Mouse (Mus musculus) adrenal gland, adult 2 months (tissue): Measurements from ENCODE around the gene Angptl8. TPM values are rescaled to one million over a fixed set of nuclear protein-coding genes. Genes with fewer than 3 reads are reported as not detected.

Source experiments
- microRNA-seq, 2 experiments: library from miRNA; unstranded; fragments of <30 nt; microRNA quantifications; one replicate each; pipeline ENCODE4 v1.2.0; 2021
- polyA plus RNA-seq: library from polyadenylated mRNA; depleted of rRNA; stranded (reverse); fragments of >200 nt; gene quantifications from 2 replicates; pipeline ENCODE4 v1.2.3, GENCODE M21; 2012; rRNA removed
- total RNA-seq, 2 experiments: library from RNA; stranded (reverse); gene quantifications; 2 replicates each; pipeline ENCODE4 v1.2.3; 2021

The Angptl8 gene
- total and polyA plus RNA-seq, 3 experiments = 8.1 to 26.5 (median 8.7) TPM

Small RNAs within 50 kb of the gene (microRNA-seq; reads per million reads assigned to microRNA genes)
- 2.5 to 7.2 reads per million in 2 experiments for gene Mir7083

Other genes with a start within 250 kb of the Angptl8 start
- gene Timm29, start 242.8 kb upstream of the Angptl8 start, total RNA-seq = 10 to 100 TPM; 55.2 to 62.3 TPM
- gene Timm29, start 242.8 kb upstream of the Angptl8 start, polyA plus RNA-seq = 60.1 and 62.2 TPM in 2 replicates
- gene Yipf2, start 242.7 kb upstream of the Angptl8 start, total RNA-seq = 10 to 100 TPM; 26.5 to 36.1 TPM
- 58.5 and 67.4 TPM in 2 replicates for gene Yipf2, start 242.7 kb upstream of the Angptl8 start, polyA plus RNA-seq
- gene Smarca4, start 219.3 kb upstream of the Angptl8 start, total RNA-seq = 10 to 100 TPM; 72.3 to 88.2 TPM
- 47.1 and 62.0 TPM in 2 replicates for gene Smarca4, start 219.3 kb upstream of the Angptl8 start, polyA plus RNA-seq
- 100 to 1,000 TPM in 1 of 2 experiments, 10 to 100 TPM in 1; 61.6 to 210 TPM for gene Ldlr, start 112.0 kb upstream of the Angptl8 start, total RNA-seq
- 79.5 and 143 TPM in 2 replicates for gene Ldlr, start 112.0 kb upstream of the Angptl8 start, polyA plus RNA-seq
- 1 to 10 TPM; 1.9 to 3.7 TPM for gene Spc24, start 75.2 kb upstream of the Angptl8 start, total RNA-seq
- gene Spc24, start 75.2 kb upstream of the Angptl8 start, polyA plus RNA-seq = 1.4 and 1.5 TPM in 2 replicates
- gene Kank2, start 36.8 kb upstream of the Angptl8 start, total RNA-seq = 10 to 100 TPM; 28.4 to 56.2 TPM
- gene Kank2, start 36.8 kb upstream of the Angptl8 start, polyA plus RNA-seq = 67.8 and 76.1 TPM in 2 replicates
- gene Dock6, start 17.1 kb downstream of the Angptl8 start, total RNA-seq = 10 to 100 TPM; 32.9 to 37.0 TPM
- gene Dock6, start 17.1 kb downstream of the Angptl8 start, polyA plus RNA-seq = 76.6 and 91.2 TPM in 2 replicates
- gene Rab3d, start 82.7 kb downstream of the Angptl8 start, total RNA-seq = 10 to 100 TPM; 48.3 to 52.2 TPM
- 75.9 and 84.8 TPM in 2 replicates for gene Rab3d, start 82.7 kb downstream of the Angptl8 start, polyA plus RNA-seq
- gene Ccdc159, start 92.0 kb downstream of the Angptl8 start, total RNA-seq = 10 to 100 TPM in 1 of 2 experiments, 1 to 10 TPM in 1; 9.4 to 10.5 TPM
- gene Ccdc159, start 92.0 kb downstream of the Angptl8 start, polyA plus RNA-seq = 17.3 and 24.5 TPM in 2 replicates
- 100 to 1,000 TPM; 381 to 452 TPM for gene Tmem205, start 92.0 kb downstream of the Angptl8 start, total RNA-seq
- gene Tmem205, start 92.0 kb downstream of the Angptl8 start, polyA plus RNA-seq = 1,222 and 1,525 TPM in 2 replicates
- gene Plppr2, start 101.5 kb downstream of the Angptl8 start, total RNA-seq = 10 to 100 TPM; 21.7 to 31.7 TPM
- gene Plppr2, start 101.5 kb downstream of the Angptl8 start, polyA plus RNA-seq = 120 and 147 TPM in 2 replicates
- 10 to 100 TPM; 14.2 to 18.6 TPM for gene Swsap1, start 120.2 kb downstream of the Angptl8 start, total RNA-seq
- 12.4 and 20.2 TPM in 2 replicates for gene Swsap1, start 120.2 kb downstream of the Angptl8 start, polyA plus RNA-seq
- 1 to 10 TPM; 1.5 to 2.7 TPM for gene Epor, start 128.0 kb downstream of the Angptl8 start, total RNA-seq
- 3.7 and 6.0 TPM in 2 replicates for gene Epor, start 128.0 kb downstream of the Angptl8 start, polyA plus RNA-seq
- 10 to 100 TPM; 14.2 to 46.9 TPM for gene Rgl3, start 153.9 kb downstream of the Angptl8 start, total RNA-seq
- 137 and 177 TPM in 2 replicates for gene Rgl3, start 153.9 kb downstream of the Angptl8 start, polyA plus RNA-seq
- 1 to 10 TPM in 1 of 2 experiments, under 1 TPM in 1; 0.73 to 1.0 TPM for gene Ccdc151, start 167.1 kb downstream of the Angptl8 start, total RNA-seq
- 0.47 and 0.73 TPM in 2 replicates for gene Ccdc151, start 167.1 kb downstream of the Angptl8 start, polyA plus RNA-seq
- 100 to 1,000 TPM; 166 to 175 TPM for gene Prkcsh, start 167.3 kb downstream of the Angptl8 start, total RNA-seq
- gene Prkcsh, start 167.3 kb downstream of the Angptl8 start, polyA plus RNA-seq = 136 and 209 TPM in 2 replicates
- gene Elavl3, start 216.5 kb downstream of the Angptl8 start, total RNA-seq = 1 to 10 TPM; 2.1 to 2.4 TPM
- gene Elavl3, start 216.5 kb downstream of the Angptl8 start, polyA plus RNA-seq = 1.3 and 1.7 TPM in 2 replicates
- gene Gm49318, start 235.7 kb downstream of the Angptl8 start, total RNA-seq = not detected
- gene Gm49318, start 235.7 kb downstream of the Angptl8 start, polyA plus RNA-seq = not detected in 2 replicates
- gene Zfp653, start 235.9 kb downstream of the Angptl8 start, total RNA-seq = 1 to 10 TPM; 8.0 to 8.5 TPM
- 19.3 and 20.7 TPM in 2 replicates for gene Zfp653, start 235.9 kb downstream of the Angptl8 start, polyA plus RNA-seq
- gene Ecsit, start 249.9 kb downstream of the Angptl8 start, total RNA-seq = 10 to 100 TPM; 50.9 to 70.8 TPM
- gene Ecsit, start 249.9 kb downstream of the Angptl8 start, polyA plus RNA-seq = 52.6 and 65.2 TPM in 2 replicates